Mouse (Mus musculus) heart, embryonic 15.5 days (tissue): ENCODE data around the gene Serpina3b. TPM values are rescaled to one million over a fixed set of nuclear protein-coding genes. Genes with fewer than 3 reads are reported as not detected.

ENCODE experiments used
- ATAC-seq: fragments of 200-750 bp; cut with Nextera tagmentation; replicated peaks from 2 replicates; pipeline ENCODE4 v1.8.0; 2017; ENCODE audit warnings: low read depth, moderate TSS enrichment; ENCODE audit not compliant: insufficient number of reproducible peaks, insufficient read depth, low FRiP score
- H3K27ac ChIP-seq: fragments of 300-500 bp; sonication (generic); 2 replicates; pipeline ENCODE4 v1.5.1; 2015; ENCODE audit warnings: mild to moderate bottlenecking, inconsistent platforms
- H3K27me3 ChIP-seq: fragments of 300-500 bp; sonication (generic); 2 replicates; pipeline ENCODE4 v1.6.1; 2015; ENCODE audit warnings: inconsistent platforms
- H3K36me3 ChIP-seq: fragments of 300-500 bp; sonication (generic); 2 replicates; pipeline ENCODE4 v1.6.1; 2015; ENCODE audit warnings: mild to moderate bottlenecking, inconsistent platforms
- H3K4me1 ChIP-seq: fragments of 300-500 bp; sonication (generic); replicated peaks from 2 replicates; pipeline ENCODE4 v1.6.1; 2015; ENCODE audit warnings: inconsistent platforms
- H3K4me2 ChIP-seq: fragments of 300-500 bp; sonication (generic); 2 replicates; pipeline ENCODE4 v1.6.1; 2015; ENCODE audit warnings: inconsistent platforms, mild to moderate bottlenecking, moderate library complexity
- H3K4me3 ChIP-seq: fragments of 300-500 bp; sonication (generic); 2 replicates; pipeline ENCODE4 v1.5.1; 2015; ENCODE audit warnings: mild to moderate bottlenecking, inconsistent platforms
- H3K9ac ChIP-seq: fragments of 300-500 bp; sonication (generic); 2 replicates; pipeline ENCODE4 v1.6.1; 2015; ENCODE audit warnings: mild to moderate bottlenecking, inconsistent platforms
- H3K9me3 ChIP-seq: fragments of 300-500 bp; sonication (generic); replicated peaks from 2 replicates; pipeline ENCODE4 v1.6.1; 2016; ENCODE audit warnings: inconsistent platforms
- WGBS: fragments of 180-500 bp; shearing (Covaris S2); methylation state at CpG from one replicate; pipeline ENCODE4 v1.1.7; 2015; ENCODE audit warnings: mixed read lengths; 5-methylcytosine and 5-hydroxymethylcytosine counted together
- polyA plus RNA-seq: library from polyadenylated mRNA; unstranded; fragments of >200 nt; fragmentation: Nextera tagmentation; extraction: Ambion mirVana; gene quantifications from 2 replicates; pipeline ENCODE4 v1.2.1, GENCODE M21; 2015

Serpina3b gene
- polyA plus RNA-seq, 1 experiment from 2014 or later: 0.11 TPM

DNA sequence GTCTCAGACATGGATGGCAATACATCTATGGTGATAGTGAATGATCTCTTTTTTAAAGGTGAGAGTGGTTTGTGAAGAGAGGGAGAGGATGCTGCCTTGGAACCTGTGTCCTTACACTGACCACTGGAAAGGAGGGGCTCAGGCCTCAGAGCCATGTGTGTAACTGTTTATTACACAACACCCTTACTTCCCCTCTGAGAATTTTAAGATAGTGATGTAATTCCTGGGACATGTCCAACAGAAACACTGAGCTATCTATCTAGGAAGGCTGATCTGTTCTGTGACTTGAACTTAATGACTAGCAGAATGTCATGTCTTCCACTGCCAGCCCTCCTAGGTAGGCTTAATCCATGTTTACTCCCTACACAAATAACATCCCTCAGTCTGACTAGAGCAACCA is 3.2 kb downstream of the Serpina3b start:
- ATAC-seq: no peak
- Histone ChIP-seq H3K4me2 (no peak overlapping the region), H3K4me3 (no peak overlapping the region), H3K27ac (peak overlapping the region; percentile 22; the same call in 1 of the 2 replicates), H3K4me1 (no peaks in the 10 kb centered on the region), H3K36me3 (no peaks in the 10 kb centered on the region), H3K9ac (no peak overlapping the region), H3K27me3 (peaks cover 7% of the 10 kb centered on the region; the same call in 1 of the 2 replicates), H3K9me3 (no peaks in the 10 kb centered on the region)

DNA sequence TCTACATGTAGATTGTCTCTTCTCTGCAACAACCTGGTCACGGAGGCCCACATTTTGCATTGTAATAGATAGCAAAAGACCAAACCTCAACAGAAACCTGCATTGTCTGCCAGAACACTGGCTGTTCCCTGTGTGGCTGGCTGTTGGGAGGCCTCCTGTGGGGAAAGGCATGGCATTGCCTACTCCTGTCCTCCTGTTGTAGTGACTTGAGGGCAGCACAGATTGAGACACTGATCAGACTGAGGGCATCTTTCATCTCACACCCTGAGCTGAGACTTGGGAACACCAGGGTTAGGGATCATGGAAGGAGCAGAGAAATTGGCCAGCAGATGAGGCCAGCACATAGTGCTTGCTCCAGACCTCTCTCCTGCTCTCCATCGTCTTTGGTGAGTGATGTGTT is 10.4 kb downstream of the Serpina3b start:
- ATAC-seq: no peak
- WGBS: 71% methylated on average over 2 of the region's 2 CpGs

DNA sequence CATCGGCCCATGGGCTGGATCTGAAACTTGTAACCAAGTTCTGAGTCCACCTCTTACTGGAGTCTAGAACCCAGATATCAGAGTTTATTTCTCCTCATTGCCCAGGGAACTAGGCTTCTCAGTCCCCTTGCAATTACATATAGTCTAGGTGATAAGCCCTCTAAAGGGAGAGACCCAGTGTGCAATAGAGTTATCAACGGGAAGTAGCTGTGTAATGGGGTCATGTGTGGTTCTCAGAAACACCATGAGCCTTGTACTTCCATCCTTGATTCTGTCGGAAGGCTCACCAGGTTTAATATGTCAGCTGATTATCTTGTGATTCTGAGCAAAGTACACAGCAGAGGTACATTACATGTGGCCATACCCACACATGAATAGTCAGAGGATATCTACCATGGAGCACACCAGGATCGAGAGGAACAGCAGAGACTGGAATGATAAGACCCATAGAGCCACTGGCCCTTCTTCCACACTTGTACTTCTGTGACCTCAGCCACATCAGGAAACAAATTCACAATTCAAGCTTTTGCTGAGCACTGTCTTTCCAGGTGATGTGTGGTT is 12.8 kb downstream of the Serpina3b start:
- 84% methylated on average over 4 of the region's 4 CpGs for WGBS
- Histone ChIP-seq H3K27ac (no peak overlapping the region), H3K9ac (no peak overlapping the region), H3K4me2 (no peak overlapping the region), H3K36me3 (no peaks in the 10 kb centered on the region), H3K4me1 (no peaks in the 10 kb centered on the region), H3K4me3 (no peak overlapping the region), H3K27me3 (no peaks in the 10 kb centered on the region), H3K9me3 (no peaks in the 10 kb centered on the region)
- no peak for ATAC-seq

More for the DNA sequence above, 10.4 kb downstream of the Serpina3b start:
- H3K4me3 ChIP-seq: no peak overlapping the region
- H3K27ac ChIP-seq: no peak overlapping the region
- no peak overlapping the region for H3K4me2 ChIP-seq
- H3K27me3 ChIP-seq: peaks cover 7% of the 10 kb centered on the region; the same call in 1 of the 2 replicates
- no peaks in the 10 kb centered on the region for H3K4me1 ChIP-seq
- H3K9me3 ChIP-seq: no peaks in the 10 kb centered on the region
- H3K9ac ChIP-seq: no peak overlapping the region
- no peaks in the 10 kb centered on the region for H3K36me3 ChIP-seq

DNA sequence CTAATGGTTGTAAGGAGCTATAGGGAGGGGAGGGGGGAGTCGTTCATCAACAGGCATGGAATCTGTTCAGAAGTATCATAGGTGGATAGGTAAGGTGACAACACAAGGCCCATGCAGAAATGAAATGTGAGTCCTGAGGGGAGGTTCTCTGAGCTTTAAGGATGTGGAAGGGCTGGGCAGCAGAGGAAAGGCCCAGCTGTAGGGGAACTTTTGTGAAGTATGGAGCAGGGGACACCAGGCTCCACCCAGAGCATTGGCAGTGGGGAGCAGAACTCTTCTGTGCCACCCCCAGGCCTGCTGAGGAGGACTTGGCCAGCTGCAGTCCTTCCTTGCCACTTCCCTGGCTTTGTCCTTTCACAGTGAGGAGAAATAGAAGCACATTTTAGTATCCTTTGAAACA is 13.7 kb downstream of the Serpina3b start:
- Histone ChIP-seq H3K9me3 (no peaks in the 10 kb centered on the region), H3K4me2 (no peak overlapping the region), H3K27ac (no peak overlapping the region), H3K36me3 (no peaks in the 10 kb centered on the region), H3K9ac (no peak overlapping the region), H3K4me1 (no peaks in the 10 kb centered on the region), H3K4me3 (no peak overlapping the region), H3K27me3 (no peaks in the 10 kb centered on the region)
- WGBS: 71% methylated on average over 1 of the region's 1 CpGs
- ATAC-seq: no peak

DNA sequence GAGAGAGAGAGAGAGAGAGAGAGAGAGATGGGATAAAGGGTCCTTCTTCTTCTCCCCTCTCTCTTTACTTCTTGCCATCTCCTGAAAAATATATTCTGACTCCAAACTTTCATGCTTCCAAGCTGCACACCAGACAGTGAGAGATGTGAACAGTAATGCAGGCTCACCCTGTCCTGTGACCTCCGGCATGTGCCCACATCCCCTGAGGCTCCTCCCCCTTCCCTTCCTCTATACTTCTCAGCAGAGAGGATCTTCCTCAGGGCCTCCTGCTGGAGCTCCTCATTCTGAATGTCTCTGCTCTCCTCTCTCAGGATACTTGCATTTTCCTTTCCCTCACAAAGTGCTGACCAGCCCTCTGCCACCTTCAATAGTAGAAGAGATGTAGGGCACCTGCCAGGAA is 14.6 kb downstream of the Serpina3b start:
- Histone ChIP-seq H3K9me3 (no peaks in the 10 kb centered on the region), H3K4me2 (no peak overlapping the region), H3K9ac (no peak overlapping the region), H3K36me3 (no peaks in the 10 kb centered on the region), H3K27me3 (no peaks in the 10 kb centered on the region), H3K4me3 (no peak overlapping the region), H3K4me1 (no peaks in the 10 kb centered on the region), H3K27ac (no peak overlapping the region)
- WGBS: 33% methylated on average over 1 of the region's 1 CpGs
- ATAC-seq: no peak

DNA sequence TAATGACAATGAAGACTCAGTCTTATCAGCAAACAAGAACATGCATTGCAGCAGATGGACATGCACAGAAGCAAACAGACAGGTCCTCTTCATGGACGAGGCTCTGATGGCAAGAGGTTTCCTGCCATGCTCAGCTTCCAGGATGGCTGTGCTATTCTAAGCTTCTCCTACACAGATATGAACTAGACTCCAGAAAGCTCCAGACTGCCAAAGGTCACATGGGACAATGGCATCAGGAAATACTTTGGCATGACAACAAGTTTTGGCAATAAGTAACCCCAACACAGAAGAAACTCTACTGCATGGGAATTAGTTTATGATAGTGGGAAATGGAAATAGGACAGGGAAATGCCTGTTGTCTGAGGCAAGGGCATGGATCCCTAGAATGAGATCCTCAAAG is 15.5 kb downstream of the Serpina3b start:
- no peak for ATAC-seq
- Histone ChIP-seq H3K4me3 (no peak overlapping the region), H3K9ac (no peak overlapping the region), H3K27ac (no peak overlapping the region), H3K36me3 (no peaks in the 10 kb centered on the region), H3K27me3 (no peaks in the 10 kb centered on the region), H3K4me2 (no peak overlapping the region), H3K4me1 (no peaks in the 10 kb centered on the region), H3K9me3 (no peaks in the 10 kb centered on the region)
- WGBS: 39% methylated on average over 1 of the region's 1 CpGs

DNA sequence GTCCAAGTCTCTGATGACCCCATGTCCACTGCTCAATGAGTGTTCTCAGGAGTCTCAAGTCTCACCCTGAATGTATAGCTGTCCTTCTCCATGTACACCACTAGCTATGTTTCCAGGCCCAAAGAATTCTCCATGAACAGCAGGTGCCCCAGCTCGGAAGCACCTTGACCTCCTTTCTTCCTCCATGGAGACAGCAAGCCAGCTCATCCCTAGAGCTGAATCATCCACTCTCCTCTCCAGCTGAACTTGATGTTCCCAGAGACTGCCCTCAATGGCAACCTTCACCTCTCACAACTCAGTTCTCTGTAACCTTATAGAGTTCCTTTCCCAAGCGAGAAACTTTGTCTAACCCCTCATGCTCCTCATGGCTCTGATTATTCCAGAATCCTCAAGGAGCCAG is 17.8 kb downstream of the Serpina3b start:
- H3K4me2 ChIP-seq: no peak overlapping the region
- no peak overlapping the region for H3K9ac ChIP-seq

DNA sequence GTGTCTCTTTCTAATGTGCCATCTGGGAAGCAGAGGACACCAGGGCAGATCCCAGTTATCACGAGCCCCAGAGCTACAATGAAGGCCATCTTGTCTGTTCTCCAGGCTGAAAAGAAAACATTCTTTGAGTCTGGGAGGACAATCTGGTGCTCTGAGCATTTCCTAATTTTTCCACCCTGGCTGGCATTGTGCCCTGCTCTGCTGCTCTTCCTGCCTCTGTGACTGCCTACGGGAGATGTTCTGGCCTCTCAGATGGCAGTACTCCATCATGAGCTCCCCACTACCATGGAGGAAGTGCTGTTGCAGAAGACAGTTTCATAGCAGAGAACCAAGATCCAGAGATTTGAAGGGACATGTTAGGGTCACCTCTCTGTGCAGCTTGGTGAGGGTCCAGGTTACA is 24.2 kb downstream of the Serpina3b start:
- H3K9ac ChIP-seq: no peak overlapping the region
- no peaks in the 10 kb centered on the region for H3K4me1 ChIP-seq
- H3K36me3 ChIP-seq: no peaks in the 10 kb centered on the region
- no peaks in the 10 kb centered on the region for H3K9me3 ChIP-seq
- H3K27me3 ChIP-seq: no peaks in the 10 kb centered on the region
- H3K27ac ChIP-seq: no peak overlapping the region
- 64% methylated on average over 2 of the region's 2 CpGs for WGBS
- no peak for ATAC-seq
- H3K4me2 ChIP-seq: no peak overlapping the region
- H3K4me3 ChIP-seq: no peak overlapping the region

More for the DNA sequence above, 17.8 kb downstream of the Serpina3b start:
- Histone ChIP-seq H3K4me1 (no peaks in the 10 kb centered on the region), H3K36me3 (no peaks in the 10 kb centered on the region), H3K27me3 (no peaks in the 10 kb centered on the region), H3K4me3 (no peak overlapping the region), H3K9me3 (no peaks in the 10 kb centered on the region), H3K27ac (no peak overlapping the region)
- ATAC-seq: no peak
- 65% methylated on average over 2 of the region's 2 CpGs for WGBS

DNA sequence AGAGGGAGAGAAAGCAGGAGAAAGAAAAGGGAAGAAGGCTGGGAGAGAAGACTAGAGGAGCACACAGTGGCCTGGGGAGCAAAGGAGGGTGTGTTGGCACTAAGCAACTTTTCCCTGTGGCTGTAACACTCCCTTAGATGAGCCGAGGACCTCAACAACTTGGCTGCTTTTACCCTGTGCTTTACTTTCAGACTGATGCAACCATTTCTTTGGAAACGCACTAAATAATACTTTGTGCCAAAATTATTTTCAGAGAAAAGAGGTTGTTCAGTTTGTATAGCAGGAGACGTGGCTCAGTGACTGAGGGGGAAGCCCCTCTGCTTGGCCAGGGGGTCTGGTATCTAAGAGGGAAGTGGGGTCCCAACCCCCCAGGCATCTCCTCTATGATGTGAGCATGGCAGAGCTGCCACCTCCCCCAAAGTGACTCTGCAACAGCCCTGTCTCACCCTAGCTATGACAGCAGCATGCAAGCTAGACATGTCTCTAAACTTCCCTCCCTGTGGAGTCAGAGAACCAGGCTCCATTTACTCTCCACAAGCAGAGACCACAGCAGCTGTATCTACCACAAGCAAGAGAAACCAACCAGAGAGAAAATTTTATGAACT is 25.3 kb downstream of the Serpina3b start:
- Histone ChIP-seq H3K4me1 (no peaks in the 10 kb centered on the region), H3K27me3 (no peaks in the 10 kb centered on the region), H3K36me3 (no peaks in the 10 kb centered on the region), H3K4me3 (no peak overlapping the region), H3K9me3 (no peaks in the 10 kb centered on the region), H3K4me2 (no peak overlapping the region), H3K27ac (no peak overlapping the region), H3K9ac (no peak overlapping the region)
- ATAC-seq: no peak
- 54% methylated on average over 3 of the region's 3 CpGs for WGBS

DNA sequence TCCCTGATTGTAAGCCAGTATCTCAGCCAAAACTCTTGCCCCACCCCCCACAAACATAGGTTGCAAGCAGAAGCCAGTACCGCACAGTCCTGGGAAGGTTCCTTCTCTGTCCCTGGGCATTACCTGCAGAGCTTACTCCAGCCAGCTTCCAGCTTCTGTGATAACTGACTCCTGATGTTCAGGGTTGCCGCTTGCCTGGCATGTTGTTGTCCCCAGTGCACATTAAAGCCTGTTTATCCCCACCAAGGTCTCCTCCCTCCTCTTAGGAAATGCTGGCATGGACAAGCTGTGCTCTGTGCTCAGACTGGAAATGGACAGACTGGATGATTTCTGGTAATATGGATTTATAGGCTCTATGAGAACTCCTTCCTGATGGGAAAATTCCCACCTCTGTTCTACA is 25.9 kb downstream of the Serpina3b start, which contains the start of gene Serpina3c:
TSS of gene Serpina3c (minus strand) at position 215 of the 400 bp plus-strand sequence.
- no peak for ATAC-seq

DNA sequence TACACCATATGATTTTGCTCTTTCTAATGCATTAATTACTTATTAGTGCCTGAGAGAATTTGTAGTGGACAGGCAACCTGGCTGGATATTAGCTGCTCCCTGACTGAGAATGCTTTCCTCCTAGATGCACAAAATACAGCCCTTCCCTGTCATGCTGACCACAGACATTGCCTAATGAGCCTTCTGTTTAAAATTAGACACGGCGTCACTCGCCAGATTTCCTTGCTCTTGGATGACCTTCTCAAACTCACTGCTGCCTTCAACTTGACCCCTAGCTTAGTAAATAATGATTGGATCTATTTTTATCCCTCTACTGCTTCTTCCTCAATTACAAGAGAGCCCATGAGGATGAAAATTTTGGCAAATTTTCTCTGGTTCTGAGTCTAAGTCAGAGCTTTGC is 47.0 kb downstream of the Serpina3b start:
- Histone ChIP-seq H3K27ac (no peak overlapping the region), H3K9me3 (no peaks in the 10 kb centered on the region), H3K4me3 (no peak overlapping the region), H3K4me1 (peaks cover 11% of the 10 kb centered on the region), H3K36me3 (no peaks in the 10 kb centered on the region), H3K4me2 (no peak overlapping the region), H3K27me3 (peaks cover 4% of the 10 kb centered on the region; the same call in 1 of the 2 replicates), H3K9ac (no peak overlapping the region)
- 31% methylated on average over 3 of the region's 3 CpGs for WGBS
- no peak for ATAC-seq

More for the DNA sequence above, 25.9 kb downstream of the Serpina3b start, which contains the start of gene Serpina3c:
- H3K36me3 ChIP-seq: no peaks in the 10 kb centered on the region
- H3K4me2 ChIP-seq: no peak within 1 kb of the TSS
- H3K27me3 ChIP-seq: no peaks in the 10 kb centered on the region
- no peaks in the 10 kb centered on the region for H3K4me1 ChIP-seq
- 91% methylated on average over 2 of the region's 2 CpGs for WGBS
- no peak within 1 kb of the TSS for H3K27ac ChIP-seq
- H3K4me3 ChIP-seq: no peak within 1 kb of the TSS
- no peak within 1 kb of the TSS for H3K9ac ChIP-seq
- H3K9me3 ChIP-seq: no peaks in the 10 kb centered on the region

DNA sequence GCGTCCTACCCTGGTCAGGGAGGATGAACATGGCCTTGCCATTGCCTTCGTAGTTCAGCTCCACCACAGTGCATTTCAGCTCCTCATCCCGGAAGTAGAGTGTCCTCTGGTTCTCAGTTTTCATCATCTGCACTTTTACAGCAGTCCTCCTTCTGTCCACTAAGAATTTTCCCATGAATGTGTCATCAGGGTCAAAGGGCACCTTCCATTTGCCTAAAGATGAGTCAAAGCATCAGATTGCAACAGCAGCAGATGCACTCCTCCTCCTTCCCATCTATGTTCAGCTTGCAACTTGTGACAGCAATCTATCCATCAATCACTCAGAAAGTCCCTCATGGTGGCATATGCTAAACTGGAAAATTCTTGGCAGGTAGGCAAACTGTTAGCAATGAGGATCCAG is 47.8 kb downstream of the Serpina3b start:
- Histone ChIP-seq H3K27ac (no peak overlapping the region), H3K9ac (no peak overlapping the region), H3K36me3 (no peaks in the 10 kb centered on the region), H3K4me1 (peaks cover 11% of the 10 kb centered on the region), H3K4me2 (no peak overlapping the region), H3K4me3 (no peak overlapping the region), H3K9me3 (no peaks in the 10 kb centered on the region), H3K27me3 (peaks cover 6% of the 10 kb centered on the region)
- 82% methylated on average over 3 of the region's 3 CpGs for WGBS
- no peak for ATAC-seq
